Mouse (Mus musculus) MEL (cell line): Measurements from ENCODE around the gene Rps3. TPM values are rescaled to one million over a fixed set of nuclear protein-coding genes. Genes with fewer than 3 reads are reported as not detected.
A peak's percentile ranks its signal among the peaks of the same experiment; 100 is the strongest.
"Not testable (repeated sequence)": the region's sequence is repeated elsewhere in the genome, so short reads cannot be mapped to it uniquely, and the experiment has no call there.

Experiments
- DNase-seq: peaks from one replicate; pipeline ENCODE4 v3.0.0; 2011; ENCODE audit warnings: low read depth, low spot score
- H3K27ac ChIP-seq: 2 replicates; pipeline ENCODE4 v1.5.1; 2012; ENCODE audit warnings: low read depth, mild to moderate bottlenecking, control low read depth, low read length, moderate library complexity; ENCODE audit not compliant: control insufficient read depth
- H3K27me3 ChIP-seq, 2 experiments: fragments of 150-350 bp in 1 of 2; sonication (generic) in 1 of 2; 2 replicates each; pipeline ENCODE4 v1.6.1; 2012; ENCODE audit warnings: low read length in 2 of 2, mild to moderate bottlenecking in 2 of 2, improper control_type of control experiment in 1 of 2, moderate library complexity in 1 of 2; ENCODE audit not compliant: insufficient read depth in 2 of 2, control insufficient read depth in 1 of 2
- H3K36me3 ChIP-seq, 2 experiments: 2 replicates each; pipeline ENCODE4 v1.6.1; 2012 to 2014; ENCODE audit warnings: low read length in 2 of 2, improper control_type of control experiment in 1 of 2, inconsistent platforms in 1 of 2, mild to moderate bottlenecking in 1 of 2; ENCODE audit not compliant: insufficient read depth in 2 of 2, control insufficient read depth in 1 of 2
- H3K4me1 ChIP-seq, 2 experiments: fragments of 150-350 bp in 1 of 2; sonication (generic) in 1 of 2; 2 replicates each; pipeline ENCODE4 v1.6.1; 2012; ENCODE audit warnings: low read length in 2 of 2, improper control_type of control experiment in 1 of 2, mild to moderate bottlenecking in 1 of 2; ENCODE audit not compliant: insufficient read depth in 2 of 2, control insufficient read depth in 1 of 2
- H3K4me3 ChIP-seq, 2 experiments: fragments of 150-350 bp in 1 of 2; sonication (generic) in 1 of 2; 2 replicates each; pipeline ENCODE4 v1.5.1; 2012; ENCODE audit warnings: low read depth in 2 of 2, low read length in 2 of 2, mild to moderate bottlenecking in 2 of 2, moderate library complexity in 2 of 2, control low read depth in 1 of 2, improper control_type of control experiment in 1 of 2; ENCODE audit not compliant: control insufficient read depth in 1 of 2, insufficient read depth in 1 of 2
- H3K79me2 ChIP-seq: 2 replicates; pipeline ENCODE4 v1.6.1; 2012; ENCODE audit warnings: mild to moderate bottlenecking, low read length, moderate library complexity; ENCODE audit not compliant: control insufficient read depth, poor library complexity, insufficient read depth
- H3K9ac ChIP-seq: 2 replicates; pipeline ENCODE4 v1.6.1; 2012; ENCODE audit warnings: low read depth, mild to moderate bottlenecking, control low read depth, low read length, moderate library complexity; ENCODE audit not compliant: control insufficient read depth, poor library complexity, severe bottlenecking
- H3K9me3 ChIP-seq: fragments of 150-350 bp; sonication (generic); replicated peaks from 2 replicates; pipeline ENCODE4 v1.6.1; 2012; ENCODE audit warnings: mild to moderate bottlenecking, low read length, improper control_type of control experiment, moderate library complexity; ENCODE audit not compliant: insufficient read depth
- BHLHE40 ChIP-seq: IDR thresholded peaks from 2 replicates; pipeline ENCODE4 v1.6.1; 2012; ENCODE audit warnings: low read depth, mild to moderate bottlenecking, inconsistent platforms, low read length, improper control_type of control experiment, borderline replicate concordance
- CHD1 ChIP-seq: IDR thresholded peaks from 2 replicates; pipeline ENCODE4 v1.6.1; 2012; ENCODE audit warnings: low read depth, mild to moderate bottlenecking, inconsistent platforms, low read length, improper control_type of control experiment
- CHD2 ChIP-seq: IDR thresholded peaks from 2 replicates; pipeline ENCODE4 v1.6.1; 2011; ENCODE audit warnings: low read length, improper control_type of control experiment
- ELF1 ChIP-seq: IDR thresholded peaks from 2 replicates; pipeline ENCODE4 v1.6.1; 2014; ENCODE audit warnings: low read depth, mild to moderate bottlenecking, inconsistent platforms, low read length, improper control_type of control experiment, moderate library complexity
- EP300 ChIP-seq, 2 experiments: IDR thresholded peaks; 2 replicates each; pipeline ENCODE4 v1.6.1; 2011; ENCODE audit warnings: improper control_type of control experiment in 2 of 2, low read length in 2 of 2, low read depth in 1 of 2, mild to moderate bottlenecking in 1 of 2
- ETS1 ChIP-seq: IDR thresholded peaks from 2 replicates; pipeline ENCODE4 v1.6.1; 2012; ENCODE audit warnings: low read depth, mild to moderate bottlenecking, inconsistent platforms, low read length, improper control_type of control experiment, moderate library complexity
- GATA1 ChIP-seq: IDR thresholded peaks from 2 replicates; pipeline ENCODE4 v1.6.1; 2011; ENCODE audit warnings: low read depth, low read length, improper control_type of control experiment
- HCFC1 ChIP-seq: IDR thresholded peaks from 2 replicates; pipeline ENCODE4 v1.6.1; 2012; ENCODE audit warnings: low read depth, mild to moderate bottlenecking, inconsistent platforms, low read length, improper control_type of control experiment, moderate library complexity
- KAT2A ChIP-seq: conservative IDR thresholded peaks from 2 replicates; pipeline ENCODE4 v1.6.1; 2012; ENCODE audit warnings: low read depth, low read length, improper control_type of control experiment, inconsistent platforms
- MAX ChIP-seq: IDR thresholded peaks from 2 replicates; pipeline ENCODE4 v1.6.1; 2011; ENCODE audit warnings: low read length, improper control_type of control experiment
- MAZ ChIP-seq: IDR thresholded peaks from 2 replicates; pipeline ENCODE4 v1.6.1; 2012; ENCODE audit warnings: low read depth, mild to moderate bottlenecking, inconsistent platforms, low read length, improper control_type of control experiment
- MEF2A ChIP-seq: IDR thresholded peaks from 2 replicates; pipeline ENCODE4 v1.6.1; 2014; ENCODE audit warnings: low read depth, mild to moderate bottlenecking, inconsistent platforms, low read length, improper control_type of control experiment; ENCODE audit not compliant: poor library complexity, insufficient replicate concordance, severe bottlenecking; ENCODE audit errors: extremely low read depth
- MXI1 ChIP-seq: IDR thresholded peaks from 2 replicates; pipeline ENCODE4 v1.6.1; 2011; ENCODE audit warnings: mild to moderate bottlenecking, low read depth, low read length, improper control_type of control experiment
- MYC ChIP-seq: IDR thresholded peaks from 2 replicates; pipeline ENCODE4 v1.6.1; 2011; ENCODE audit warnings: low read depth, mild to moderate bottlenecking, low read length, improper control_type of control experiment, moderate library complexity
- NRF1 ChIP-seq: IDR thresholded peaks from 2 replicates; pipeline ENCODE4 v1.6.1; 2014; ENCODE audit warnings: low read depth, mild to moderate bottlenecking, inconsistent platforms, low read length, improper control_type of control experiment, moderate library complexity; ENCODE audit not compliant: poor library complexity, insufficient read depth, severe bottlenecking
- POLR2A ChIP-seq, 2 experiments: IDR thresholded peaks; 2 replicates each; pipeline ENCODE4 v1.6.1; 2011 to 2012; ENCODE audit warnings: low read length in 2 of 2, mild to moderate bottlenecking in 2 of 2, control low read depth in 1 of 2, improper control_type of control experiment in 1 of 2, low read depth in 1 of 2, moderate library complexity in 1 of 2; ENCODE audit not compliant: control insufficient read depth in 1 of 2, insufficient read depth in 1 of 2, poor library complexity in 1 of 2
- POLR2AphosphoS5 ChIP-seq: IDR thresholded peaks from 2 replicates; pipeline ENCODE4 v1.6.1; 2012; ENCODE audit warnings: low read depth, borderline replicate concordance, mild to moderate bottlenecking, inconsistent platforms, low read length, moderate library complexity, mixed read lengths
- TBP ChIP-seq: IDR thresholded peaks from 2 replicates; pipeline ENCODE4 v1.8.0; 2011; ENCODE audit warnings: low read depth, low read length, improper control_type of control experiment
- TCF12 ChIP-seq: IDR thresholded peaks from 2 replicates; pipeline ENCODE4 v1.6.1; 2014; ENCODE audit warnings: low read depth, mild to moderate bottlenecking, inconsistent platforms, low read length, improper control_type of control experiment, moderate library complexity
- USF1 ChIP-seq: IDR thresholded peaks from 2 replicates; pipeline ENCODE4 v1.6.1; 2014; ENCODE audit warnings: low read depth, mild to moderate bottlenecking, inconsistent platforms, low read length, improper control_type of control experiment, moderate library complexity
- ZC3H11A ChIP-seq: IDR thresholded peaks from 2 replicates; pipeline ENCODE4 v1.6.1; 2012; ENCODE audit warnings: low read depth, mild to moderate bottlenecking, inconsistent platforms, low read length, improper control_type of control experiment
- polyA plus RNA-seq, 2 experiments: library from polyadenylated mRNA; stranded (reverse) in 1 of 2; unstranded in 1 of 2; fragments of >175 nt in 1 of 2; fragments of >200 nt in 1 of 2; gene quantifications; 2 replicates each; pipeline versions ENCODE4 v1.2.1 to v1.2.4; 2012; ENCODE audit warnings: low replicate concordance in 2 of 2, low read depth in 1 of 2; ENCODE audit not compliant: insufficient read length in 2 of 2, insufficient read depth in 1 of 2, missing spikeins in 1 of 2
- total RNA-seq: library from RNA; depleted of rRNA; stranded (reverse); fragments of 300-350 nt; gene quantifications from 2 replicates; pipeline ENCODE4 v1.2.3, GENCODE M21; 2012

The Rps3 gene
- total and polyA plus RNA-seq, 3 experiments, result 157 to 2,287 (median 1,899) TPM

DNA sequence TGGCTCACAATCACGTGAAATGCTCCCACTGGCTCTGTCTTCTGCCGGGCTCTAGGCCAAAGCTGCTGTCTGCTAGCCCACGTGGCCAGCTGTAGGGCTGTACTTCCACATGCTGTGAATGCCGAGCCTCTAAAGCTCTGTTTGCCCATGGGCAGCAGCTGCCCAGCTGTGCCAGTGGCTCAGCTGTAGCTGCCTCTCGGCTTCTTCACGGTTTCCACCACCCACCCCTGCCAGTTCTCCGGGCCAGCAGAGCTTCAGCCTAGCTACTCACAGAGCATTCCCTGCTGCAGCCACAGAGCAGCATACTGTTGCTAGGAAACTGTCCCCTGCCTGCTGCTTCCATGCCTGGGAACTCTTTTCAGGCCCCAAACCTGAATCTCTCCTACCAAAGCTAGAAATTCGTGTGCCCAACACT, 26.6 kb upstream of the Rps3 start:
- H3K9me3 ChIP-seq, result no peaks in the 10 kb centered on the region
- H3K4me1 ChIP-seq, result peaks cover 0 to 11% of the 10 kb centered on the region in 2 experiments
- no peak for DNase-seq
- H3K4me3 ChIP-seq, result no peak overlapping the region
- H3K9ac ChIP-seq, result no peak overlapping the region
- TF ChIP-seq NRF1 (no peak), MEF2A (no peak), HCFC1 (no peak), MXI1 (peak; percentile 50; the same call in 1 of the 2 replicates), USF1 (peak; percentile 55), POLR2AphosphoS5 (no peak)
- no peak overlapping the region for H3K27ac ChIP-seq
- H3K79me2 ChIP-seq, result no peaks in the 10 kb centered on the region
- peaks cover 0 to 6% of the 10 kb centered on the region in 2 experiments; a peak in 2 of 4 replicates for H3K36me3 ChIP-seq
- H3K27me3 ChIP-seq, result no peaks in the 10 kb centered on the region

DNA sequence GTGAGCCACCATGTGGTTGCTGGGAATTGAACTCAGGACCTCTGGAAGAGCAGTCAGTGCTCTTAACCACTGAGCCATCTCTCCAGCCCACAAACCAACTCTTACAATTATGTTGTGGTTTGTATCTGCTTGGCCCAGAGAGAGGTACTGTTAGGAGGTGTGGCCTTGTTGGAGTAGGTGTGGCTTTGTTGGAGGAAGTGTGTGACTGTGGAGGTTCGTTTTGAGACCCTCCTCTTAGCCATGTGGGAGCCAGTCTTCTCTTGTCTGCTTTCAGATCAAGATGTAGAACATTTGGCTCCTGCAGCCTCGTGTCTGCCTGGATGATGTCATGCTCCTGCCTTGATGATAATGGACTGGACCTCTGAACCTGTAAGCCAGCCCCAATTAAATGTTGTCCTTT, 24.6 kb upstream of the Rps3 start:
- not testable (repeated sequence) for H3K79me2 ChIP-seq, H3K36me3 ChIP-seq, H3K9ac ChIP-seq, H3K27ac ChIP-seq, H3K9me3 ChIP-seq, H3K27me3 ChIP-seq, H3K4me3 ChIP-seq
- DNase-seq, result peak; percentile 83
- H3K4me1 ChIP-seq, result peaks cover 0 to 11% of the 10 kb centered on the region in 2 experiments
- TF ChIP-seq MYC, result peak; percentile 80
- peak in 1 of 2 experiments; percentile 28; a peak in 1 of 4 replicates for TF ChIP-seq POLR2A (IDR thresholded peaks at IDR 0.05; ENCODE audit: control insufficient read depth in 1 of 2, insufficient read depth in 1 of 2, low read depth in 1 of 2, low read length in 2 of 2, poor library complexity in 1 of 2)
- TF ChIP-seq MXI1, result peak; percentile 36; the same call in 1 of the 2 replicates
- 0 out of 2 replicates have a peak, but pooled peaks have one; percentile 22 for TF ChIP-seq HCFC1
- peak; percentile 76 for TF ChIP-seq MAX
- peak; percentile 36; the same call in 1 of the 2 replicates for TF ChIP-seq ELF1
- peak; percentile 71 for TF ChIP-seq ETS1
- TF ChIP-seq EP300 (IDR thresholded peaks at IDR 0.05; ENCODE audit: low read depth in 1 of 2, low read length in 2 of 2), result peak; percentile 17 to 20; a peak in 1 of 4 replicates
- TF ChIP-seq TBP, result peak; percentile 97
- 0 out of 2 replicates have a peak, but pooled peaks have one; percentile 15 for TF ChIP-seq GATA1

GRCm38 (mm10) chr7:99504556-99504955, 21.0 kb upstream of the Rps3 start:
- Histone ChIP-seq H3K9me3 (no peaks in the 10 kb centered on the region), H3K9ac (no peak overlapping the region), H3K27ac (no peak overlapping the region), H3K79me2 (no peaks in the 10 kb centered on the region), H3K4me1 (peaks cover 0 to 15% of the 10 kb centered on the region in 2 experiments), H3K4me3 (no peak overlapping the region), H3K36me3 (peaks cover 0 to 6% of the 10 kb centered on the region in 2 experiments; a peak in 2 of 4 replicates), H3K27me3 (no peaks in the 10 kb centered on the region)
- no peak for TF ChIP-seq MXI1
- TF ChIP-seq MYC, result no peak
- TF ChIP-seq BHLHE40, result no peak
- TF ChIP-seq KAT2A, result no peak
- no peak for TF ChIP-seq CHD1
- TF ChIP-seq TCF12, result no peak
- no peak for TF ChIP-seq MEF2A
- no peak for TF ChIP-seq ZC3H11A
- no peak for TF ChIP-seq NRF1
- no peak for TF ChIP-seq MAZ
- no peak for TF ChIP-seq CHD2
- no peak for DNase-seq
